Mouse (Mus musculus) adrenal gland, postnatal 10 days (tissue): Measurements from ENCODE around the gene Vps51. TPM values are rescaled to one million over a fixed set of nuclear protein-coding genes. Genes with fewer than 3 reads are reported as not detected.
"Not testable (repeated sequence)": the region's sequence is repeated elsewhere in the genome, so short reads cannot be mapped to it uniquely, and the experiment has no call there.

Experiments
- DNase-seq: peaks from one replicate; pipeline ENCODE4 v3.0.0; 2021; ENCODE audit warnings: mixed read lengths
- total RNA-seq, 2 experiments: library from RNA; stranded (reverse); gene quantifications; 2 replicates each; pipeline ENCODE4 v1.2.3; 2021

Vps51 gene
- total RNA-seq, 2 experiments from 2014 or later, result 45.1 to 61.3 TPM

- no peak for DNase-seq
These were observed 28.2 kb downstream of the Vps51 start for GRCm38 (mm10) chr19:6048681-6049410.

- DNase-seq, result no peak
These were observed 29.2 kb downstream of the Vps51 start for GRCm38 (mm10) chr19:6047899-6048166.

GRCm38 (mm10) chr19:6047154-6047898 is 29.7 kb downstream of the Vps51 start:
- no peak for DNase-seq

- DNase-seq, result peak; percentile 93
These were observed 30.5 kb downstream of the Vps51 start, which contains the start of gene Syvn1 for GRCm38 (mm10) chr19:6046294-6047153. Gene Syvn1, plus strand, starts transcription at chr19:6046576.

GRCm38 (mm10) chr19:6045366-6046293 is 31.4 kb downstream of the Vps51 start:
- DNase-seq, result no peak

- not testable (repeated sequence) for DNase-seq
These were observed 32.9 kb downstream of the Vps51 start for GRCm38 (mm10) chr19:6044102-6044501.

- no peak for DNase-seq
These were observed 34.7 kb downstream of the Vps51 start for GRCm38 (mm10) chr19:6042293-6042692.

- no peak for DNase-seq
These were observed 37.0 kb downstream of the Vps51 start for GRCm38 (mm10) chr19:6040002-6040401.

GRCm38 (mm10) chr19:6038326-6038725 is 38.7 kb downstream of the Vps51 start:
- no peak for DNase-seq

- no peak for DNase-seq
These were observed 39.3 kb downstream of the Vps51 start for GRCm38 (mm10) chr19:6037695-6038094.

GRCm38 (mm10) chr19:6035966-6036585 is 41.0 kb downstream of the Vps51 start:
- no peak for DNase-seq

- no peak for DNase-seq
These were observed 46.3 kb downstream of the Vps51 start for GRCm38 (mm10) chr19:6030520-6031280.

- DNase-seq, result no peak
These were observed 47.6 kb downstream of the Vps51 start for GRCm38 (mm10) chr19:6029426-6029825.

- no peak for DNase-seq
These were observed 48.0 kb downstream of the Vps51 start for GRCm38 (mm10) chr19:6028991-6029390.

- DNase-seq, result peak; percentile 63
These were observed 53.1 kb downstream of the Vps51 start for GRCm38 (mm10) chr19:6023930-6024329.

GRCm38 (mm10) chr19:6023059-6023458 is 54.0 kb downstream of the Vps51 start:
- no peak for DNase-seq

- no peak for DNase-seq
These were observed 56.8 kb downstream of the Vps51 start for GRCm38 (mm10) chr19:6020276-6020675.

- DNase-seq, result peak; percentile 93
These were observed 58.6 kb downstream of the Vps51 start for GRCm38 (mm10) chr19:6018142-6019089.
